Mouse (Mus musculus) MN1 (cell line): ENCODE measurements around the gene Sf3a2.
"Not testable (repeated sequence)": the region's sequence is repeated elsewhere in the genome, so short reads cannot be mapped to it uniquely, and the experiment has no call there.

ENCODE experiments used
- DNase-seq: peaks from one replicate; pipeline ENCODE4 v3.0.0-alpha.2; 2016; ENCODE audit warnings: low spot score

Gene Sf3a2

GRCm38 (mm10) chr10:80804340-80804739, 6.3 kb downstream of the Sf3a2 start:
- no peak for DNase-seq

- no peak for DNase-seq
These were observed 6.9 kb downstream of the Sf3a2 start, which contains the start of gene Amh for GRCm38 (mm10) chr10:80804916-80805315. Gene Amh (plus strand): TSS chr10:80805243.

- no peak for DNase-seq
These were observed 7.3 kb downstream of the Sf3a2 start for GRCm38 (mm10) chr10:80805322-80805721.

- peak; percentile 75 for DNase-seq
These were observed 7.9 kb downstream of the Sf3a2 start for GRCm38 (mm10) chr10:80805925-80806324.

- DNase-seq, result no peak
These were observed 8.5 kb downstream of the Sf3a2 start for GRCm38 (mm10) chr10:80806341-80807056.

GRCm38 (mm10) chr10:80807057-80807627, 9.1 kb downstream of the Sf3a2 start:
- peak; percentile 43 for DNase-seq

GRCm38 (mm10) chr10:80808099-80808984, 10.3 kb downstream of the Sf3a2 start:
- DNase-seq, result peak; percentile 37

- peak; percentile 57 for DNase-seq
These were observed 11.1 kb downstream of the Sf3a2 start for GRCm38 (mm10) chr10:80808985-80809632.

GRCm38 (mm10) chr10:80810084-80810483, 12.1 kb downstream of the Sf3a2 start:
- no peak for DNase-seq

- DNase-seq, result no peak
These were observed 14.5 kb downstream of the Sf3a2 start for GRCm38 (mm10) chr10:80812391-80813041.

GRCm38 (mm10) chr10:80813366-80813765, 15.4 kb downstream of the Sf3a2 start, which contains the start of gene Jsrp1:
Gene Jsrp1 (minus strand): TSS chr10:80813498.
- no peak for DNase-seq

- no peak for DNase-seq
These were observed 16.8 kb downstream of the Sf3a2 start for GRCm38 (mm10) chr10:80814800-80815199.

GRCm38 (mm10) chr10:80816303-80816702, 18.3 kb downstream of the Sf3a2 start:
- DNase-seq, result not testable (repeated sequence)

GRCm38 (mm10) chr10:80817164-80817563, 19.2 kb downstream of the Sf3a2 start:
- no peak for DNase-seq

- not testable (repeated sequence) for DNase-seq
These were observed 20.0 kb downstream of the Sf3a2 start for GRCm38 (mm10) chr10:80817955-80818354.

- no peak for DNase-seq
These were observed 20.7 kb downstream of the Sf3a2 start for GRCm38 (mm10) chr10:80818599-80819281.

GRCm38 (mm10) chr10:80819406-80819805, 21.4 kb downstream of the Sf3a2 start:
- DNase-seq, result no peak

- DNase-seq, result no peak
These were observed 24.0 kb downstream of the Sf3a2 start for GRCm38 (mm10) chr10:80821991-80822390.

GRCm38 (mm10) chr10:80822528-80822927, 24.5 kb downstream of the Sf3a2 start:
- no peak for DNase-seq

GRCm38 (mm10) chr10:80823316-80823715, 25.3 kb downstream of the Sf3a2 start:
- no peak for DNase-seq
